Mouse (Mus musculus) heart, adult 2 months (tissue): ENCODE results near the gene Scn3a.

Experiments
- CTCF ChIP-seq: fragments of 200-600 bp; IDR thresholded peaks from 2 replicates; pipeline ENCODE4 v1.8.1; 2022; ENCODE audit warnings: antibody characterized with exemption, mild to moderate bottlenecking, moderate library complexity
- POLR2A ChIP-seq: fragments of 200-500 bp; IDR thresholded peaks from 2 replicates; pipeline ENCODE4 v1.6.1; 2011; ENCODE audit warnings: mild to moderate bottlenecking, low read depth, low read length, control low read depth; ENCODE audit not compliant: insufficient read depth

GRCm38 (mm10) chr2:65415294-65415693, 152.1 kb downstream of the Scn3a start:
- no peak for TF ChIP-seq CTCF
- TF ChIP-seq POLR2A = no peak
